Mouse (Mus musculus): ENCODE data around the gene Trim15. TPM values are rescaled to one million over a fixed set of nuclear protein-coding genes. Genes with fewer than 3 reads are reported as not detected.
"Not testable (repeated sequence)": the region's sequence is repeated elsewhere in the genome, so short reads cannot be mapped to it uniquely, and the experiment has no call there.

The Trim15 gene
- polyA plus RNA-seq, 1 experiment: 0.30 TPM

DNA sequence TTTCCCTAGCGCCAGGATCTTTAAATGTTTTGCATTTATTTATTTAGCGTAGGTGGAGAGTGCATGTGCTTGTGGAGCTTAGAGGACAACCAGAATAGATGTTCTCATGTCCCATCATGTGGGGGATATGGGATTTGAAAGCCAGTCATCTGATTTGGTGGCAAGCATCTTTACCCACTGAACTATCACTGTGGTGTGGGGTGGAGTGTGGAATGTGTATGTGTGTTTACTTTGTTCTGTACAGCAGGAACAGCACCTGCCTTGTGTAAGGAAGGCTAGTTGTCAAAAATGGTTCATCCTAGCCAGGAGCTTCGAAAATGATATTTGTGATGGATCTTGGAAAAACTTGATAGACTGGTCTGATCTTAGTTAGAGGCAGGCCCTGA lies 30.6 kb downstream of the Trim15 start:
- peaks cover 3% of the 10 kb centered on the region; the same call in 1 of the 2 replicates for H3K4me1 ChIP-seq (ENCODE audit: control insufficient read depth, insufficient read depth, low read length)
- H3K4me3 ChIP-seq (replicated peaks; ENCODE audit: extremely low read depth, low read depth, low read length): peak overlapping the region; percentile 65
- DNase-seq: no peak
- 19% methylated on average over 3 of the region's 3 CpGs for WGBS
- TF ChIP-seq CTCF (IDR thresholded peaks at IDR 0.05; ENCODE audit: insufficient read depth, low read length): no peak
- TF ChIP-seq POLR2A (IDR thresholded peaks at IDR 0.05; ENCODE audit: borderline replicate concordance, extremely low read depth, low read depth, low read length): no peak

DNA sequence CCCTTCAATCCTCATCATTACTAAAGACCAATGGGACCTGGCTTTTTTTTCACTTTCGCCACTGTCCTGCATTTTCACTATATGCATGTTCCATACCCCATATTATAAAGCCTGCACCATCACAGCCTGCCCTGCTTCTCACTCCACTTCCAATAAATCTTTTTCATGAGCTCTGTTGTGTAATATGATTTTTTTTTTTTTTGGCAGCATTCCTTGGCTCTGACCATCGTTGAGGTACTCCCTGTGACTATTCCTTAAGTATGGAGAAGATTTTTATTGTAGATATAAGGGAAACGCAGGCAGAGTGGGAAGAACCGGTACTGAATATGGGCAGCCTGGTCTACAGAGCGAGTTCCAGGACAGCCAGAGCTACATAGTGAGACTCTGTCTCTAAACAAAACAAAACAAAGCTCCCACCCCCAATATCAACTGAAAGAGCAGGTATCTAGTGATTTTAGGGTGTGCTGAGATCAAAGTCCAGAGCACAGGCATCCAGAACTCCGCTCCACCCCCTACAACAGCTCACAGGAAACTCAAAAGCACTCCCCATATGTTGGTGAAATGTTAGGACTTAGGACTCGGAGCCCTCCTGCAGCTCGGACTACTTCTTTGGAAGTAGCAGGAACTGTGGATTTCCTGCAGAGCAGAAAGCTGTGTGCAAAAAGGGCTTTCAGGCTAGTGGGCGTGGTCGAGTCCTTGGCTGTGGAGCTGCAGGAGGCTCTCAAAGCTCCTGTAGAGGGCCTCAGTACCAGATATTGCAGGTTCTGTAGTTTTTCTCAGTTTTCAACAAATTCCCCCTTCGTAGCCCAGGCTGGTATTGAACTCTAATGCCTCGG lies 31.2 kb downstream of the Trim15 start:
- TF ChIP-seq POLR2A (IDR thresholded peaks at IDR 0.05; ENCODE audit: borderline replicate concordance, extremely low read depth, low read depth, low read length): no peak
- no peak for TF ChIP-seq CTCF (IDR thresholded peaks at IDR 0.05; ENCODE audit: insufficient read depth, low read length)
- no peak overlapping the region for H3K4me3 ChIP-seq (replicated peaks; ENCODE audit: extremely low read depth, low read depth, low read length)
- peak; percentile 44 for DNase-seq
- 34% methylated on average over 12 of the region's 12 CpGs for WGBS
- peaks cover 3% of the 10 kb centered on the region; the same call in 1 of the 2 replicates for H3K4me1 ChIP-seq (ENCODE audit: control insufficient read depth, insufficient read depth, low read length)

DNA sequence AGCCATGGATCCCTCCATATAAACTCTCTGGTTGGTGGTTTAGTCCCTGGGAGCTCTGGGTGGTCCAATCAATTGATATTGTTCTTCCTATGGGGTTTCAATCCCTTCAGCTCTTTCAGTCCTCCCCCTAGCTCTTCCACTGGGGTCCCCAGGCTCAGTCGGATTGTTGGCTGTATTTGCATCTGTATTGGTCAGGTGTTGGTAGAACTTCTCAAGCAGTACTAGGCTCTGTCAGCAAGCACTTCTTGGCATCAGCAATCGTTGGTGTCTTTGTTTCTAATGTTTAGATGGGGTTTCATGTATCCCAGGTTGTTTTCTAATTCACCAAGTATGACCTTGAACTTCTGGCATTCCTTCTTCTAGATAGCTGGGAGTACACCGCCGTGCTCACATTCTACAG lies 34.3 kb downstream of the Trim15 start:
- Histone ChIP-seq H3K4me1 (ENCODE audit: control insufficient read depth, insufficient read depth, low read length) (no peaks in the 10 kb centered on the region), H3K4me3 (replicated peaks; ENCODE audit: extremely low read depth, low read depth, low read length) (no peak overlapping the region)
- 55% methylated on average over 4 of the region's 4 CpGs for WGBS
- no peak for DNase-seq
- no peak for TF ChIP-seq CTCF (IDR thresholded peaks at IDR 0.05; ENCODE audit: insufficient read depth, low read length)
- TF ChIP-seq POLR2A (IDR thresholded peaks at IDR 0.05; ENCODE audit: borderline replicate concordance, extremely low read depth, low read depth, low read length): no peak

DNA sequence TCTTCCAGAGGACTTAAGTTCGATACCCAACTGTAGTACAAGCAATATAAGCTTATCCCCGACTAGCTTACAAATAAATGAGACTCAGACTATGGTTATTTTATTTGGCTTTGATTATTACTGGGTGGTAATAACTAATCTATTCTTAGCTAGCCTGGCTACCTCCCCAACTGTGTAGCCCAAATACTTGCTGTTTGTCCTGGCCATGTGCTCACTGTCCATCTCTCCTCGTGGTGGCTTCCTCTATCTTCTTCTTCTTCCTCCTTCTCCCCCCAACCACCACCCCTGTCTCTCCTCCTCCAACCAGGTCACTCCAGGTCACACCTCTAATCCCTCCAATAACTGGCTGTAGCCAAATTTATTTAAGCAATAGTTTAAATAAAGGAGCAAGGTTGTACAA lies 36.5 kb downstream of the Trim15 start:
- TF ChIP-seq POLR2A (IDR thresholded peaks at IDR 0.05; ENCODE audit: borderline replicate concordance, extremely low read depth, low read depth, low read length) (no peak), CTCF (IDR thresholded peaks at IDR 0.05; ENCODE audit: insufficient read depth, low read length) (no peak)
- Histone ChIP-seq H3K4me3 (replicated peaks; ENCODE audit: extremely low read depth, low read depth, low read length) (no peak overlapping the region), H3K4me1 (ENCODE audit: control insufficient read depth, insufficient read depth, low read length) (no peaks in the 10 kb centered on the region)
- no peak for DNase-seq
- WGBS: 63% methylated on average over 3 of the region's 3 CpGs

DNA sequence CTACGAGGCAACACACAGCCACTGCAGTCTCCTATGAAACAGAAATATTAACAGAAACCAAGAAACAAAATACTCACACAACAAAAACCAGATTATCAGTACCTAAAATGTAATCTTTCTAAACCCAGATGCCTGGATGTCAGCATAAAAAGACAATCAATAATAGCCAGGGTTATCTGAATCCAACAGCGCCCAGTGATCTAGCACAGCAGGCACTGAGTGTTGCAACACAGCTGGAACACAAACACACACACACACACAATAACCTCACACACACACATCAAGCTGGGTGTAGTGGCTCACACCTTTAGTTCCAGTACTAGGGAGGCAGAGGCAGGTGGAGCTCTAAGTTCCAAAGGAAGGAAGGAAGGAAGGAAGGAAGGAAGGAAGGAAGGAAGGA lies 38.5 kb downstream of the Trim15 start:
- TF ChIP-seq POLR2A (IDR thresholded peaks at IDR 0.05; ENCODE audit: borderline replicate concordance, extremely low read depth, low read depth, low read length) (no peak), CTCF (IDR thresholded peaks at IDR 0.05; ENCODE audit: insufficient read depth, low read length) (no peak)
- Histone ChIP-seq H3K4me1 (ENCODE audit: control insufficient read depth, insufficient read depth, low read length) (no peaks in the 10 kb centered on the region), H3K4me3 (replicated peaks; ENCODE audit: extremely low read depth, low read depth, low read length) (no peak overlapping the region)
- WGBS: 84% methylated on average over 2 of the region's 2 CpGs
- DNase-seq: no peak

DNA sequence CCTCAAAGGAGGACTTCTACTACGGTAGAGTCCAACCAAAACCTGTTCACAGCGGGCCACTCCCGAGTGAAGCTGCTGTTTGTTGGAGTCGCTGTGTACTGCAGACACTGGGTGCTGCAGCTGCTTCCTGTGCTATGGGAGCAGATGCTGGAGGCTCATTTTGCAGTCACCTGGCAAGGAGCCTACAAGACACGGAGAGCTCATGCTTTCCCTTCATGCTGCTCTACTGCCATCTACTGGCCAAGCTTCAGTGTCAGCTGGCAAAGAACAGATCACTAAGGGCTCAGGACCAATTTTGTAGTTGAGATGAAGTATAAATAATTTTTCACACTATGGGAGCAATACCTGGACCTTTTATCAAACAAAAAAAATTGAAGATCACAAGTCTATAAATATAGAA lies 41.0 kb downstream of the Trim15 start:
- 8% methylated on average over 5 of the region's 5 CpGs for WGBS
- not testable (repeated sequence) for H3K4me3 ChIP-seq (replicated peaks; ENCODE audit: extremely low read depth, low read depth, low read length); H3K4me1 ChIP-seq (ENCODE audit: control insufficient read depth, insufficient read depth, low read length)
- DNase-seq: peak; percentile 60
- TF ChIP-seq CTCF (IDR thresholded peaks at IDR 0.05; ENCODE audit: insufficient read depth, low read length): peak; percentile 59

DNA sequence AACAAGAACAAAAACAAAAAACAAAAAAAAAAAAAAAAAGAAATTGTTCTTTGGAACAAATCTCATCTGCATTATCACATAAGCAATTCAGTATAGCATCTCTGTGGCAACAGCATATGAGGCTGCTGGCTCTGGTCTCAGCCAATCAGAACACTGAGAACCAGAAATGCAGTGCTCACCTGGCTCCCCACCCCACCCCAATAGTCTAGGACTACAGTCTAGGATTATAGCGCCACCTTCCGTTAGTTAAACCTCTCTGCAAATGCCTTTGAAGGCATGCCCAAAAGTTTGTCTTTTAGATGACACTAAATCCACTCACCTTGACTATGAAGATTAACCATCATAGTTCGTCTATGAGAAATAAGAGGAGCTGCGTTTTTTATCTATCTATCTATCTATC lies 41.5 kb downstream of the Trim15 start:
- H3K4me1 ChIP-seq (ENCODE audit: control insufficient read depth, insufficient read depth, low read length): no peaks in the 10 kb centered on the region
- WGBS: 16% methylated on average over 4 of the region's 4 CpGs
- DNase-seq: no peak

DNA sequence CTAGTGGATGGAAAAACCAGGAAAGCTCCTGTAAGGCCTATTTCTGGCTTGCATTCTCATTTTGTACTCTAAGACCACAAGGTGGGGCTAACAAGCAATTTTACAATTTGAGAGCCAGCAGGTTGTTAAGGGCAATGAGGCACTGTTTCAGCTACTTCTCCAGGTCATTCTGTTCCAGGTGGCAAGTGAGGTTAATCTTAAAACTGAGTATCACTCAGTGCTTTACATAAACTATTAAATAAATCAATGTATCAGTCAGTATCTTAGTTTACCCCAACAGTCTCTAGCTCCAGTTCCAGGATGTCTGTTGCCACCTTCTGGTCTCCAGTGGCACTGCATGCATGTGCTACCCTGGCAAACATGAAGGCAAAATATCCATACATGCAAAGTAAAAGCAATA lies 43.0 kb downstream of the Trim15 start:
- no peak overlapping the region for H3K4me3 ChIP-seq (replicated peaks; ENCODE audit: extremely low read depth, low read depth, low read length)
- no peak for TF ChIP-seq POLR2A (IDR thresholded peaks at IDR 0.05; ENCODE audit: borderline replicate concordance, extremely low read depth, low read depth, low read length)
- TF ChIP-seq CTCF (IDR thresholded peaks at IDR 0.05; ENCODE audit: insufficient read depth, low read length): peak; percentile 79
- DNase-seq: peak; percentile 54
- no peaks in the 10 kb centered on the region for H3K4me1 ChIP-seq (ENCODE audit: control insufficient read depth, insufficient read depth, low read length)

More for the DNA sequence above, 41.5 kb downstream of the Trim15 start:
- H3K4me3 ChIP-seq (replicated peaks; ENCODE audit: extremely low read depth, low read depth, low read length): no peak overlapping the region
- no peak for TF ChIP-seq POLR2A (IDR thresholded peaks at IDR 0.05; ENCODE audit: borderline replicate concordance, extremely low read depth, low read depth, low read length)
- no peak for TF ChIP-seq CTCF (IDR thresholded peaks at IDR 0.05; ENCODE audit: insufficient read depth, low read length)

DNA sequence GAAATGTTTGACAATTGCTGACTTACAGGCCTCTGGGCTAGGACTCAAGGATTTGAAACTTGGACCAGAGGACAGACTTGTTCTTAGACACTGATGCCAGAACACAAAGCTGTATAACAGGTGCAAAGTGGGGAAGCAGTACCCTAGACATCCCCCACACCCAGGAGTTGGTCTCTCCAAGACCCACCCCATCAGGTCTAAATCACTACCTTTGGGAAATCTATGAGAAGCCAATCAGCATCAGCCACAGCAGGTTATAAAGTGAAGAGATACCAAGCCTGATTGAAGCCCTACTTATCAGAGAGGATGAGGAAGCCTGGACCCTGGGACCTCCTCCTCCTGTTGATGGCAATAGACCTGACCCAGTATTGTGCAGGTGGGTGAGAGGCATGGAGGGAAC lies 55.1 kb downstream of the Trim15 start, which contains the start of gene H2-M10.6:
H2-M10.6 (plus strand) TSS at position 301 of the 400 bp plus-strand sequence.
- Histone ChIP-seq H3K4me3 (replicated peaks; ENCODE audit: extremely low read depth, low read depth, low read length) (no peak within 1 kb of the TSS), H3K4me1 (ENCODE audit: control insufficient read depth, insufficient read depth, low read length) (no peaks in the 10 kb centered on the region)
- TF ChIP-seq POLR2A (IDR thresholded peaks at IDR 0.05; ENCODE audit: borderline replicate concordance, extremely low read depth, low read depth, low read length) (no peak), CTCF (IDR thresholded peaks at IDR 0.05; ENCODE audit: insufficient read depth, low read length) (no peak)
- no peak for DNase-seq

Other genes with a start within 250 kb of the Trim15 start
- 0.10 TPM in 1 of 2 replicates, not detected in the other for gene H2-M9, start 224.5 kb downstream of the Trim15 start, polyA plus RNA-seq (2012; rRNA removed)
- gene H2-M1, start 195.0 kb downstream of the Trim15 start, polyA plus RNA-seq (2012; rRNA removed): not detected in 2 replicates
- not detected in 2 replicates for gene H2-M10.5, start 94.3 kb downstream of the Trim15 start, polyA plus RNA-seq (2012; rRNA removed)
- not detected in 2 replicates for gene H2-M10.6, start 55.0 kb downstream of the Trim15 start, polyA plus RNA-seq (2012; rRNA removed)
- 34.5 and 48.7 TPM in 2 replicates for gene Trim26, start 30.1 kb downstream of the Trim15 start, polyA plus RNA-seq (2012; rRNA removed)
- gene Trim10, start 2.4 kb upstream of the Trim15 start, polyA plus RNA-seq (2012; rRNA removed): 0.07 and 0.25 TPM in 2 replicates
- 0.17 TPM in 2 replicates for gene Trim40, start 22.9 kb upstream of the Trim15 start, polyA plus RNA-seq (2012; rRNA removed)
- 0.10 TPM in 1 of 2 replicates, not detected in the other for gene Trim31, start 30.9 kb upstream of the Trim15 start, polyA plus RNA-seq (2012; rRNA removed)
- gene Rnf39, start 75.7 kb upstream of the Trim15 start, polyA plus RNA-seq (2012; rRNA removed): 34.4 and 42.1 TPM in 2 replicates
- gene Ppp1r11, start 84.5 kb upstream of the Trim15 start, polyA plus RNA-seq (2012; rRNA removed): 42.8 and 58.3 TPM in 2 replicates
- gene Znrd1, start 91.3 kb upstream of the Trim15 start, polyA plus RNA-seq (2012; rRNA removed): 23.8 and 30.3 TPM in 2 replicates
- 1.1 and 1.4 TPM in 2 replicates for gene Znrd1as, start 91.4 kb upstream of the Trim15 start, polyA plus RNA-seq (2012; rRNA removed)
- gene 2410137M14Rik, start 114.0 kb upstream of the Trim15 start, polyA plus RNA-seq (2012; rRNA removed): 0.14 and 0.18 TPM in 2 replicates
- 0.58 and 1.2 TPM in 2 replicates for gene H2-M5, start 122.3 kb upstream of the Trim15 start, polyA plus RNA-seq (2012; rRNA removed)
- 12.8 and 21.6 TPM in 2 replicates for gene Zfp57, start 134.0 kb upstream of the Trim15 start, polyA plus RNA-seq (2012; rRNA removed)
- not detected in 2 replicates for gene Mog, start 156.2 kb upstream of the Trim15 start, polyA plus RNA-seq (2012; rRNA removed)
- gene Gabbr1, start 178.8 kb upstream of the Trim15 start, polyA plus RNA-seq (2012; rRNA removed): 38.0 and 46.1 TPM in 2 replicates
- not detected in 2 replicates for gene Olfr90, start 221.3 kb upstream of the Trim15 start, polyA plus RNA-seq (2012; rRNA removed)
- gene Olfr91, start 231.1 kb upstream of the Trim15 start, polyA plus RNA-seq (2012; rRNA removed): not detected in 2 replicates

All from lung, adult 2 months (tissue).